Mouse (Mus musculus): Measurements from ENCODE around the gene Fxyd1.

Gene Fxyd1

GRCm38 (mm10) chr7:31057071-31057470, at the start of gene Fxyd1:
Gene Fxyd1, minus strand, starts transcription at chr7:31057199.
- DNase-seq (ENCODE audit: low read depth, low spot score), result no peak

GRCm38 (mm10) chr7:31106166-31106565, 49.2 kb upstream of the Fxyd1 start:
- no peak for DNase-seq (ENCODE audit: low read depth, low spot score)

GRCm38 (mm10) chr7:31105061-31105768, 48.2 kb upstream of the Fxyd1 start:
- no peak for DNase-seq (ENCODE audit: low read depth, low spot score)

GRCm38 (mm10) chr7:31100786-31101185, 43.8 kb upstream of the Fxyd1 start:
- DNase-seq (ENCODE audit: low read depth, low spot score), result no peak

- no peak for DNase-seq (ENCODE audit: low read depth, low spot score)
These were observed 42.6 kb upstream of the Fxyd1 start for GRCm38 (mm10) chr7:31099612-31099982.

- no peak for DNase-seq (ENCODE audit: low read depth, low spot score)
These were observed 42.0 kb upstream of the Fxyd1 start for GRCm38 (mm10) chr7:31098697-31099611.

- DNase-seq (ENCODE audit: low read depth, low spot score), result peak; percentile 92
These were observed 40.7 kb upstream of the Fxyd1 start for GRCm38 (mm10) chr7:31097583-31098248.

GRCm38 (mm10) chr7:31096892-31097564, 40.0 kb upstream of the Fxyd1 start:
- DNase-seq (ENCODE audit: low read depth, low spot score), result no peak

- no peak for DNase-seq (ENCODE audit: low read depth, low spot score)
These were observed 37.9 kb upstream of the Fxyd1 start for GRCm38 (mm10) chr7:31094774-31095501.

- no peak for DNase-seq (ENCODE audit: low read depth, low spot score)
These were observed 32.7 kb upstream of the Fxyd1 start for GRCm38 (mm10) chr7:31089721-31090120.

- no peak for DNase-seq (ENCODE audit: low read depth, low spot score)
These were observed 31.2 kb upstream of the Fxyd1 start for GRCm38 (mm10) chr7:31088206-31088605.

- DNase-seq (ENCODE audit: low read depth, low spot score), result no peak
These were observed 30.3 kb upstream of the Fxyd1 start for GRCm38 (mm10) chr7:31087262-31087661.

- no peak for DNase-seq (ENCODE audit: low read depth, low spot score)
These were observed 29.3 kb upstream of the Fxyd1 start for GRCm38 (mm10) chr7:31086175-31086755.

GRCm38 (mm10) chr7:31085171-31085570, 28.2 kb upstream of the Fxyd1 start:
- DNase-seq (ENCODE audit: low read depth, low spot score), result peak; percentile 13

- DNase-seq (ENCODE audit: low read depth, low spot score), result no peak
These were observed 27.1 kb upstream of the Fxyd1 start for GRCm38 (mm10) chr7:31084140-31084539.

GRCm38 (mm10) chr7:31082831-31083588, 26.0 kb upstream of the Fxyd1 start:
- no peak for DNase-seq (ENCODE audit: low read depth, low spot score)

- no peak for DNase-seq (ENCODE audit: low read depth, low spot score)
These were observed 25.1 kb upstream of the Fxyd1 start for GRCm38 (mm10) chr7:31082106-31082505.

- no peak for DNase-seq (ENCODE audit: low read depth, low spot score)
These were observed 24.1 kb upstream of the Fxyd1 start for GRCm38 (mm10) chr7:31081106-31081505.

- no peak for DNase-seq (ENCODE audit: low read depth, low spot score)
These were observed 23.6 kb upstream of the Fxyd1 start for GRCm38 (mm10) chr7:31080611-31081010.

GRCm38 (mm10) chr7:31079670-31080069, 22.7 kb upstream of the Fxyd1 start:
- DNase-seq (ENCODE audit: low read depth, low spot score), result no peak

All from forelimb bud, embryonic 11.5 days (tissue).